Mouse (Mus musculus) cortical plate, adult 2 months (tissue): Measurements from ENCODE around the gene Hist1h3b. TPM values are rescaled to one million over a fixed set of nuclear protein-coding genes. Genes with fewer than 3 reads are reported as not detected.
"Not testable (repeated sequence)": the region's sequence is repeated elsewhere in the genome, so short reads cannot be mapped to it uniquely, and the experiment has no call there.

Experiments
- H3K27ac ChIP-seq: fragments of 200-500 bp; 2 replicates; pipeline ENCODE4 v1.5.1; 2012; ENCODE audit warnings: low read length, control low read depth, inconsistent platforms; ENCODE audit not compliant: insufficient read depth
- H3K4me1 ChIP-seq: fragments of 200-500 bp; 2 replicates; pipeline ENCODE4 v1.6.1; 2011; ENCODE audit warnings: low read length; ENCODE audit not compliant: control insufficient read depth, insufficient read depth
- H3K4me3 ChIP-seq: fragments of 200-500 bp; 2 replicates; pipeline ENCODE4 v1.5.1; 2011; ENCODE audit warnings: mild to moderate bottlenecking, low read length, control low read depth; ENCODE audit not compliant: insufficient read depth
- CTCF ChIP-seq: fragments of 200-500 bp; IDR thresholded peaks from 2 replicates; pipeline ENCODE4 v1.5.1; 2011; ENCODE audit warnings: mild to moderate bottlenecking, control low read depth, low read length; ENCODE audit not compliant: insufficient read depth; ENCODE audit errors: extremely low read depth
- POLR2A ChIP-seq: fragments of 200-500 bp; IDR thresholded peaks from 2 replicates; pipeline ENCODE4 v1.6.1; 2011; ENCODE audit warnings: mild to moderate bottlenecking, low read length, control low read depth; ENCODE audit not compliant: insufficient read depth; ENCODE audit errors: extremely low read depth
- polyA plus RNA-seq: library from polyadenylated mRNA; depleted of rRNA; stranded (reverse); fragments of >200 nt; gene quantifications from 2 replicates; pipeline ENCODE4 v1.2.3, GENCODE M21; 2012

Gene Hist1h3b
- polyA plus RNA-seq, 1 experiment: 0.77 TPM

DNA sequence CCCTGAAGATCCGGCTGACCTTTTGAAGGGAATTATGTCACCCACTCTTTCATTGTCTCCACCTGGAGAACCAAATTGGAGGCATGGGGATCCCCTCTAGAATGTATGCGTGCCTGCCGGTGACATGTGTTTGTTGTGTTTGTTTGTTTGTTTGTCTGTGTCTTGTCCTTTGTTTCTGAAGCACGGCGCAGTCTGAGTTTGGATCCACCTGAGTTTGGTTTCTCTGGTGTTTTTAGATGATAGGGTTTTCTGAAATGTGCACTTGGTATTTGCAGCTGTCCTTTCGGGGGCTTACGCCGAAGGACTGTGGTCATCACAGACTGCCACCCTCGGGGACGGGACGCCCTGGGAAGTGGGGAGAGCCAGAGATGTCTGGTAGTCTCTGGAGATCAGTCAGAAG lies 34.9 kb upstream of the Hist1h3b start:
- TF ChIP-seq POLR2A (no peak), CTCF (no peak)
- no peak overlapping the region for H3K4me3 ChIP-seq
- H3K27ac ChIP-seq: peak overlapping the region; percentile 35; the same call in 1 of the 2 replicates

DNA sequence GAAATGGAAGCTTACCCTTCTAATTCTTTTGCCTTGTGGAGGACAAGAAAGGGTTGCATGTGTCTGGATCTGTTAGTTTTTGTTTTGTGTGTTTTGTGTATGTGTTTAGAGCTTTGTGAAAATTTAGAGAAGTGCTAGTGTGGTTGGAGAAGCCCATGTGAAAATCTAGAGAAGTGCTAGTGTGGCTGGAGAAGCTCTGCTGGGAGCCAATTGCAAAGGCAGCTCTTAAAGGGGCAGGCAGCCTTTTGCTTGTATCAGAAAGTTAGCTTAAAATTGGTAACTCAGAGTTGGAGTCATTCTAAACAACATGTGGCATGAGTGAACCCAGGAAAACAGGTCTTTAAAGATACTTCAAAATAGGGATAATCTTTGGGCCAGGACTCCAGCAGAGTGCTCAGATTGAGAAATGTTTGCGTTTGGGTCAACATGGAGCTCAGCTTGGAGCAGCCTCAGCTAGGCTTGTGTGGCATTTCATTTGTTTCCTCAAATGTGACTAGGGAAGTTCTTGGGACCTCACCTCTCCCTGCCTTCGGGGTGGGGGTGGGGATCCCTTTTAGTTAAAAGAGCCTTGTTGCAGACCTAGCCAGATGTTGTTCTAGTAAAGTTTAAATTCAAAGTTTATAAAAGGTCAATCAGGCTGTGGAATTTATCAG lies 34.3 kb upstream of the Hist1h3b start:
- H3K4me1 ChIP-seq, H3K27ac ChIP-seq, H3K4me3 ChIP-seq: not testable (repeated sequence)

More for the DNA sequence above, 34.9 kb upstream of the Hist1h3b start:
- no peaks in the 10 kb centered on the region for H3K4me1 ChIP-seq

DNA sequence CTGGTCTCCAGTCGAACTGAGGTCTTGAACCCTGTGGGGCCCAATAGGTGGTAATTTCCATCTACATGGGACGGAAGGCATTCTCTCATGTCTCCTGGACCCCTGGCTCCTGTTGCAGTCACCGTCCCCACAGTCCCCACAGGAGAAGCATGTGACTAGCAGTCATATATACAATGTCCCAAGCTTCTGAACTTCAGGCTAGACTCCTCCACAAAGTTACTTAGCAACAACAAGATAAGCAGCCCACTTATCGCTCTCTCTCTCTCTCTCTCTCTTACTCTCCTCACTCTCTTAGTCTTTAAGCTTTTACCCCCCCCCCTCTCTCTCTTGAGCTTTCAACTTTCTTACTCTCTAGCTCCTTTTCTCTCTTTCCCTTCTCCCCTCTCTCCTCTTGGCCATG lies 27.8 kb upstream of the Hist1h3b start:
- no peak for TF ChIP-seq CTCF
- no peak for TF ChIP-seq POLR2A
- H3K4me1 ChIP-seq: no peaks in the 10 kb centered on the region
- H3K27ac ChIP-seq: no peak overlapping the region
- no peak overlapping the region for H3K4me3 ChIP-seq

DNA sequence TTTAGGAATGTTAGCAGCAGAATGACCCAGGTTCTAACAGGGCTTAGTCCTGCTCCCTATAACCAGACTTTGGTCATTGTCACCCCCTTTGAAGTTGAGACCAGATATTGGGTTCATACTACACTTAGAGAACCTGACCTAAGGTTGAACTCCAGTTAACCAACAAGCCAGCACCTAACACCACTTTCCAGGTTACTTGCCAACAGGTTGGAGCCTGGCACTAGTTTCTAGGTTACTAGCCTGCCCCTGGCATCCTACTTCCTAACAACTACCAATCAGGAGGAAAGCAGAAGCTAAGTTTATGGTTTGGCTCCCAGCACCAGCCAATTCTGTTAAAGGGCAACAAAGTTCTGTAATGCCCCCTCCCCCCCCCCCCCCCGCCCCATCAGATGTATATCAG lies 26.9 kb upstream of the Hist1h3b start:
- no peak for TF ChIP-seq CTCF
- no peak for TF ChIP-seq POLR2A
- H3K4me3 ChIP-seq: no peak overlapping the region
- no peak overlapping the region for H3K27ac ChIP-seq
- H3K4me1 ChIP-seq: no peaks in the 10 kb centered on the region

DNA sequence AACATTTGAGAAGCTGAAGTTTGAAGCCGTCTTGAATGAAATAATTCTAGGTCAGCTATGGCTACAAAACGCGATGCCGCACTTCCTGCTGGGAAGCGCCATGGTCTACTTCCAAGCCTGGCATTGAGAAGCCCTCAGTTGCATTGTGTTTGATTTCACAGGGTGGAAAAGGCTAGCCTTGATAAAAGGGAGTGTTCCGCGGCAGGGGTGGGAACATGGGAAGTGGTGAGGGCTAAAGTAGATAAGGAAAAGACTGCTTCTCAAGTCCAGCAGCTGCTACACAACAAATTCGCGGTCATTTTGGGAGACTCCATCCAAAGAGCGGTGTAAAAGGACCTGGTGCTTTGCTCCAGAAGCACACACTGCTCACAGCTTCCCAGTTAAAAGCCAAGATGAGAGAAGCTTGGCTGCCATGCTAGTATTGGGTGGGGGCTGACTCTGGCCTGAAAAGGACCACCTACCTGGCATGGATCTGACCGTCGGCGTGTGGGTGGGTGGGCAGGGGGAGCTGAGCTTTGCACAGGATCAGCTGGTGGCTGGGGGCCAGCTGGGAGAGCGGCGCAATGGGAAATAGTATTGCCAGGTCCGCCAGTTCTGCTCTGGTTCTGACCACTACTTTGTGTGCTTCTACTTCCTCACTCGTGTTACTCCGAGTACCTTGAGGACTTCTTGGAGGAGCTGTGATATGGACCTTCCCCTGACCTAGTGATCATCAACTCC lies 23.4 kb upstream of the Hist1h3b start:
- H3K27ac ChIP-seq: no peak overlapping the region
- TF ChIP-seq POLR2A (no peak), CTCF (no peak)
- no peak overlapping the region for H3K4me3 ChIP-seq
- peaks cover 2% of the 10 kb centered on the region; the same call in 1 of the 2 replicates for H3K4me1 ChIP-seq

DNA sequence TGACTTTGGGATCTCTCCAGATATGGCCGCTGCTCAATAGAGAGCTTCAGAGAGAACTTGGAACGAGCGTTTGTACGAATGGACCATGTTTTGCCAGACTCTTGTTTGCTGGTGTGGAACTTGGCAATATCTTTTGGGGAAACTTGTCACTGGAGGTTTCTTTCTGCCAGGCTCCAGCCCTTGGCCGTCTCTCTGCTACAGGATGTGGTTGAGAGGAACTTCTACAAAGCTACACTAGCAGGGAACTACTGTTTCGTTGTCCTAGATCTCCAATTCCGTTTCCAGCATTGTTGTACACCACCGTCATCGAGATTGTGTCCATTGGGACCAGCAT lies 22.9 kb upstream of the Hist1h3b start:
- TF ChIP-seq CTCF (no peak), POLR2A (no peak)
- H3K27ac ChIP-seq: no peak overlapping the region
- H3K4me3 ChIP-seq: no peak overlapping the region
- H3K4me1 ChIP-seq: peaks cover 2% of the 10 kb centered on the region; the same call in 1 of the 2 replicates

DNA sequence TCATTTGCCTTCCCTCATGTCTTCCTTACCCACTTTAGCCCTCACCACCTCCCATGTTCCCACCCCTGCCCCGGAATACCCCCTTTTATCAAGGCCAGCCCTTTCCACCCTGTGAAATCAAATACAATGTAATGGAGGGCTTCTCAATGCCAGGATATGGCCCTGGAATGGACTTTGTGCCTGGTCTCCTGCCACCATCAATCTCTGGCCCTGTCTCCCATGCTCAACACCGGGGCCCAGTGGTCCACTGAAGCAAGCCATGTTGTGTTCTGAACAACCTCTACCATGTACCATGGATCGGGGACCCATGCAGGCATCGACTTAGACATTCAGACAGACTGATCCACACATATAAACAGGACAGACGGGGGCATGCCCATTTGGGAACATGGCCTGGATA lies 22.4 kb upstream of the Hist1h3b start:
- no peak for TF ChIP-seq CTCF
- TF ChIP-seq POLR2A: no peak
- Histone ChIP-seq H3K4me3 (no peak overlapping the region), H3K4me1 (peaks cover 2% of the 10 kb centered on the region; the same call in 1 of the 2 replicates), H3K27ac (no peak overlapping the region)

DNA sequence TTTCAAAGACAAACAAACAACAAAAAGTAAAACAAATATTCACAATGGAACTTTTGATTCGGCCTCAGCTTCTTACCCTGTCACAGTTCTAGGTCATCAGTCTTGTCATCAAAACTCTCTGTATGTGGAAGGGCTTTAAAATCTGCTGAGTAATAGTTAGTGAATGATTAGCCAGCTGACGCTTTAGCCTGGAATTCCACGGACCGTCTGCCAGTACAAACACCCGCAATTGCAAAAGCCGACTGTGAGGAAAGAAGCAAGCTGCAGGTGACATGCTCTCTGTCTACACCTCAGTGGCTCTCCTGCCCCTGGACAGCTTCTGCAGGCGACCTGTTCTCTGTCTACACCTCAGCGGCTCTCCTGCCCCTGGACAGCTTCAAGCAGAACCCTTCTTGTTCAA lies 21.6 kb upstream of the Hist1h3b start:
- no peak overlapping the region for H3K27ac ChIP-seq
- TF ChIP-seq POLR2A: no peak
- peaks cover 2% of the 10 kb centered on the region; the same call in 1 of the 2 replicates for H3K4me1 ChIP-seq
- no peak overlapping the region for H3K4me3 ChIP-seq

DNA sequence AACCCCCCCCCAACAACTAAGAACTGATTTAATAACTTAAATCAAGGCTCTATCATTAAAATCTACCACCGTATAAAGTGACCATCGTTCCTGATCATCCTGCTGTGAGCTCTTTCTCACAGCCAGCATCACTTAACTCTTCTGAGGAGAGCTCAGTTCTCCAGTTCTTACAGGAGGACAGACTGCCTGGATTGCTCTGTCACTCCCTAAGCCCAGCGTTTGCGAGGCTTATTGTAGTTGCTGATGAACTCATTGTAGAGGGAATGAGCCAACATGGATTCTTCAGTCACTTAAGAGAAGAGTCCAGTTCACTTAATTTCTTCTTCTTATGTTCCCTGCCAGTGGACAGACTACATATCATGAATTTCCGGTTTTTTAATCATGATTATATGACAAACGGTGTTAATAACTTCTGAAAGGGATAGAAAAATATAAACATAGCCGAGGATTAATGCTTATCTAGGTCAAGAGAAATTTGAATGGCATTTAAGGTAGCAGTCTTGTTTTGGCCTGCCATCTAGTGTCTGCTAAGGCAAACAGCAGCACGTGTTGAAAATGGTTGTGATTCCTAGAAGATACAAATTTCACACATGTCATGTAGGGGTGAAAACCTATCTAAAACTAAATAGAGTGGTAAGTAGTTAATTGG lies 19.8 kb upstream of the Hist1h3b start:
- H3K4me3 ChIP-seq: no peak overlapping the region
- peaks cover 2% of the 10 kb centered on the region; the same call in 1 of the 2 replicates for H3K4me1 ChIP-seq
- no peak for TF ChIP-seq POLR2A
- TF ChIP-seq CTCF: peak; percentile 88
- no peak overlapping the region for H3K27ac ChIP-seq

DNA sequence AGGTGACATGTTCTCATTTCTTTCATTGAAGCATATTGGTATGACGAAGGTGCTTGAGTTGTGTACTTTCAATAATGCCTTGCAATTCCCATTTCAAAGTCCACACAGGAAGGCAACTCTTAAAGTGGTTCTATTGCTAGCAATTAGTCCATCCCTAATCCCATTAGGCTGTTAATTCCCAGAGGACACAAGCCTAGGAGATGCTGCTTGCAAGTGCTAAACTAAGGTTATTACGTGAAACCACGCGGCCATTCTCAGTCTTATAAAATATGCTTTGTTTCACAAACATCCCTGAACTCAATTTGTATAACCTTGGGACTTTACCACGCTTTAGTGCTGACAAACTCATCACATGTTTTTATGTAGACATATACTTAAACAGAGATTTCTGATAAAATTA lies 15.0 kb upstream of the Hist1h3b start:
- Histone ChIP-seq H3K4me1 (peaks cover 1% of the 10 kb centered on the region; the same call in 1 of the 2 replicates), H3K27ac (no peak overlapping the region), H3K4me3 (no peak overlapping the region)
- no peak for TF ChIP-seq CTCF
- no peak for TF ChIP-seq POLR2A
